Mouse (Mus musculus) fat pad, adult 2 months (tissue): ENCODE results near the gene Clk2.

Experiments used
- DNase-seq: peaks from one replicate; pipeline ENCODE4 v3.0.0-alpha.2; 2011; ENCODE audit warnings: low read depth, low spot score; ENCODE audit errors: extremely low read depth

Clk2 gene

DNA sequence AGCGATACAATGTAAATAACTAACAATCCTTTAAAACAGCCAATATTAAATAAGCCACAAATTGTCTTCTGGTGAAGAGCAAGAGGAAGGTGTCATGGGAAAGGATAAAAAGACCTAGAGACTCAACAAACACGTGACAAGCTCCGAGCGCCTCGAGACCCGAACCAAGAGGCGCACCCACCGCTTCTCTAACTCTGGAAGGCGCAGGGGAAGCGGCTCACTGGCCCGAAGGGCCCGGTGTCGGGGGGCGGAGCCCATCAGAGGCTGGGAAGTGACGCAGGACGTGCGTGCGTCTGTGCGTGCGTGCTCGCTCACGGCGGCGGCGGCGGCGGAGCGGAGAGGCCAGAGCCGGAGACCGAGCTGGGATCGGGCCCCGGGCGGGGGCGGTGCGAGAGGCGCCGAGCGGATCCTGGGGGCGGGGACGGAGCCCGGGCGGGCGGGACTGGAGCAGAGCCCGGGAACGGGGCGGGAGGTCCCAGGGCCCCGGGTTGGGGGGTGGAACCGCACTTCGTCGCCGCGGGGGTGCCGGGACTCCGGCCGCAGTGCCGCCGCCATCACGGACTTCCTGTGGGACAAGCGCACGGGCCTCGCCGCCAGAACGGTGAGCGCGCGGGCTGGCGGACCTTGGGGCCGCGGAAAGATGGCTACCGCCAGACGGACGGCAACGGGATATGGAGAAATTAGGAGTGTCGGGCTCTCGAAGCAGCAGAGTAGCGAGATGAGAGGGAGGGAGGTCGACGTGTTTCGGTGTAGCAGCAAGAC lies at the start of gene Clk2:
Clk2 (plus strand) TSS at position 290 of the 762 bp plus-strand sequence.
- no peak for DNase-seq

DNA sequence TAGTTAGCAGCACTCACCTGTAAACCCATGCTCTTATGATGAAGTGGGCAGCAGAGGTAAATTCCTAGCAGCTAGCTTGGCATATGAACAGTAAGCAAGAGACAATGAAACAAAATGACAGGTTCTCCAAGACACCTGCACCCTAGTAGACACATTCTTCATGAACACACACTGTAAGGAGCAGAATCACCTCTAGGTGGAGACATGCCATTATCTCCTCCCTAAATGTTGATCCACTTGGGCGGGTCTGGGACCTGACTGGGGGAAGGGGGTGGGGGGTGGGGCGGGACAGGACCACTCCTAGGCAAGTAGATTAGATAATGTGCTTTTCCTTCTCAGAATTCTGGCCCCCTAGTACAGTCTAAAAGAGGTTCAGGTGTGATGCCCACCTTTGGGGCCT lies 49.1 kb upstream of the Clk2 start:
- DNase-seq, result no peak

DNA sequence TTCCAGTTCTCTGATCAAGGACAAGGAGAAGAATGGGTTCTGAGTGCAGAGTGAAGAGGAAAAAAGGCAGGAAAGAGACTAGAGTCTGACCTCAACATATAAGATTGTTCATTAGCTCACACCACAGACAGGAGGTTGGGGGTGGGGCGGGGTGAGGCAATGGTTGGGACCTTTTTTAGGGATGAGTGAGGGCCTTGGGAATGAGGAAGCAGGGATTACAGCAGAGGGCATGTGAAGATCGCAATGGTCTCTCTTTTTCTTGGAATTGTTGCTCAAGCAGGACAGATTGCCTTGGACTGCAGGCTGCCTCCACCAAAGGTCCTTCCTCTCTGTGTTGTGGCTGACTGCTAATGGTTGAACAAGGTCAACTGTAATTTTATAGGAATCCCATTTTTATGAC lies 41.3 kb upstream of the Clk2 start:
- no peak for DNase-seq

DNA sequence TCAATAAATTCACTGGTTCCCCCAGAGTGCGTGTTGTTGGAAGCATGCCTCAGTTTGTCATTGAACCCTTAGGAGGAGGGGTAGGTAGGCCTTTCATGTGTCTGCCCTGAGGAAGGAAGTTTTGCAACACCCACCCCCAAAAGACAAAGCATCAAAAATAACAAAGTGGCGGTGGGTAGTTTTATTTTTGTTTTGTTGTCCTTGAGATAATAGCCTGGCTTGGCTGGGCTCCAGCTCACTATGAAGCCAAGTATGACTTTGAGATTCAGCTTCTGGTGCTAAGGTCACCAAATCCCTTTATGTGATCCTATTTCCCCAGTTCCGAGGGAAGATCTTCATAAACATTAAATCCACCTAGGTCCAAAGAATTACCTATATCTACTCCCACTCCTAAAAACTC lies 40.4 kb upstream of the Clk2 start:
- DNase-seq, result no peak

DNA sequence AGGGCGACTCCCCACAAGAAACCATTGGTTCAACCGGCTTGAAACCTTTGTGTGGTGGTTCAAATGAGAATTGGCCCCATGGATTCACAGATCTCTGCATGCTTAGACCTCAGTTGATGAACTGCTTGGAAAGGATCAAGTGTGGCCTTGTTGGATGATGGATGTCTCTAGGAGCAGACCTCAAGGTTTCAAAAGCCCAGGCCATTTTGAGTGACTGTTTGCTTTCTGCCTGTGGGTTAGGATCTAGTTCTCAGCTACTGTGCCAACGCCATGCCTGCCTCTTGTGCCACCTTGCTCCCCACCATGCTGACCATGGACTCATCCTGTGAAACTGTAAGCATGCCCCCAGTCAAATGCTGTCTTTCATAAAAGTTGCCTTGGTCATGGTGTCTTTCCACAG lies 38.6 kb upstream of the Clk2 start:
- DNase-seq, result no peak

DNA sequence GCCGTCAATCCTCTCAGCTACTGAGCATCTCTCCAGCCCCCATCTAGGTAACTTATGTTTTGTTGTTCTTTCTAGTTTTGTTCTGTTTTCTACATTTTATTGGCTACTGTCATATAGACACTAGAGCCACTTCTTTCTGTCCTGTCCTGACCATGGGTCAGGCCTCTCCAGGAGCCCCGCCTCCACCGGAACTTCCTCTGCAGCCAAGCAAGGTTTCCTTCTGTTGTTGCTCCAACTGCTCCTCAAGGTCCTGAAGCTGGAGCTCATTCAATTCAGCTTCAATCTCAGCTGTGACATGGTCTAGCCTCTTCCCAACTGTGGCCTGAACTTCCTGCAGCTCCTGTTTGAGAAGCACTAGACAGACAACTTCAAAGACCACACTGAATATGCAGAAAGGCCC lies 34.7 kb upstream of the Clk2 start:
- no peak for DNase-seq

DNA sequence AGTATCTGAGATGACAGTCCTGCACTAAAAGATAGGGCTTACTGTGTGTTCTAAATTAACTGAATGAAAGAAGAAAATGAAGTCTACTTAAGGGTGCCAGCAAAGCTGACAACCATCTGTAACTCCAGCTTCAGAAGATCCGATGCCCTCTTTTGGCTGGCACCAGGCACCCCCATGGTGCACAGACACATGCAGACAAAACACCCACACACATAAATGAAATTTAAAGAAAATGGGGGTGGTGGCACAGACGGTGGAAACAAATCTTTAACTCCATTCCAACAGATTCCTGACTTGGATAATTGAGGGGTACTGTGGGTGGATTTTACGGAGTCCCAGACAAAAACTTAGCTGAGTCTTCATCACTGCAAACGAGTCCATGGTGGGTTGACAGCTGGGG lies 32.8 kb upstream of the Clk2 start:
- no peak for DNase-seq

DNA sequence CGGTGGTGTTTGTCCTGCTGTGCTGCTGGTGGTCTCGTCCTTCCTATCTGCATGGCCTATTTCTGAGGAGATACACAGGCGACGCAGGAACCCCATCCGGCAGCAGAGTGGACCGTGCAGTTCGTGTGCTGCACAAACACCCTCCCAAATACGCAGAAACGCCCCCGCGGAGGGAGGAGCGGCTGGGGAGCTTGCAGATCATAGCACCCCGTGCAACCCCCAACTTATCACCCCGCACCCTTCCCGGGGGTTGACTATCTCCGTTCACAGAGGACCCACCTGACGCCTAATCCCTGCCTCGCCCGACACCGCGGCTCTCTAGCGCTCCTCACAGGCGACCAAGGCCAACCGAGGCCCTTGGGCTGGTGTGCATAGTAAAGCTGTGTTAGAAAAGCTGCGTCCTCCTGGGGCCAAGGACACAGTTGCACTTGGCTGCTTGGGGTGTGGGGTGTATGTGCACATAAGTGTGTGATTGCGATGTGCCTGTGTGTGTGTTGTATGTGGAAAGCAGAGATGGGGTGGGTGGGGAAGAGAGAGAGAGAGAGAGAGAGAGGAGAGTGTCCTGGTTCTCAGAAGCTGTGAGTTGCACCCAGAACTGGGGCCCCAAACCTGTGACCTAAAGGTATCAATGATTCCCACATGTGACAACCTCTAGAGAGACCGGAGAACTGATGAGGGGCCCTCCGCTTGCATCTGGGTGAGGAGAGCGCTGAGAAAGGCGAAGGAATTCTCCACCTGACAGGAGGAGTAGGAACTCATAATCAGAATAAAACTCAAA lies 32.1 kb upstream of the Clk2 start:
- no peak for DNase-seq

DNA sequence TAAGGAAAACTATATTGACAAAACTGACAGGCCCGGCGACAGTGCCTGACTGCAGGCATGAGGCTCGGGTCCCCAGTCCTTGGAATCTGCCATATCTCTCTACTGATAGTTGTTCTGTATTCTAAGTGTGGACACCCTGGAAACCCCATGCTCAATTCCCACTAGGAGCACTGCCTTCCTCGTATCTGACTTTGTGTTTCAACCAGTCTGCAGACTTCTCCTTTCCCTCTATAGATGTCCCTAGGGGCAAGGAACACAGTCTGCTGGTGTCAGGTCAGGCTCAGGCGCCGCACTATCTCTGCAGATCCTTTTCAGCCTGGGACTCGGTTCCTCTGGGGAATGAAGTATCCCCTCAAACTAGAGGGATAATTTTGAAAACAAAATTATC lies 31.5 kb upstream of the Clk2 start:
- DNase-seq, result no peak

DNA sequence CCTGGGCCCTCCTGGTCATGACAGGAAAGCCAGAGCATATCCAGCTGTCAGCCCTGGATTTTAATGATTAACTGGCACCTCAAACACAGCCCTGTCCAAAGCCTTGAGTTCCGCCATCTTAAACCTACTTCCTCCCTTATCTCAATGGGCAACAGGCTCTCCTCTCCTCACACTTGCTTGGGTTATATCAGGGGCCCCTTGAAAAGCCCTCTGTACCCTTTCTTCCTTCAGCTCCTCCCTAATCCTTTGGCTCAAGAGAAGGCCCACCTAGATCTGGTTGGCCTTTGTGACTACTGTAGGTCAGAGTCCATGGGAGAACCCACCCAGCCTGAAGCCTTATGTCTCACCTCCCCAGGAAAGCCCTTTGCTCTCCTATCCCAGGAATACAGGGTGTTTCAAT lies 30.8 kb upstream of the Clk2 start:
- no peak for DNase-seq

DNA sequence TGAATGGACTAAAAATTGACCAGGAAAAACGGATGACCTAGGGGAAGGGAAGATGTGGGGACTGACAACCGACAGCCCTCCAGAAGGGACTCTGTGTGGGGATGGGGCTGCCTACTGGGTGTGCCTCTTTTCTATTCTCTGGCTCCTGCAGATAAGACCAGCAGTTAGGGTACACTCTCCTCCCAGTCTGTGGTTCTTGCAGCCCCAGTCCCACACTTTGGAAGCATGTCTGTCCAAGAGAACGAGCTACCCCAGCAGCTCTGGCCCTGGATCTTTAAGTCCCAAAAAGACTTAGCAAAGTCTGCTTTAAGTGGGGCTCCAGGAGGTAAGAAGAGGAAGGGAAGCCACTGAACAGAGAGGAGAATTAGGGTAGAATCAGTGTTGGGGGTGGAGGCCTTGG lies 28.6 kb upstream of the Clk2 start, which contains the start of gene Pklr:
Pklr (plus strand) TSS at position 185 of the 400 bp plus-strand sequence.
- DNase-seq, result no peak

DNA sequence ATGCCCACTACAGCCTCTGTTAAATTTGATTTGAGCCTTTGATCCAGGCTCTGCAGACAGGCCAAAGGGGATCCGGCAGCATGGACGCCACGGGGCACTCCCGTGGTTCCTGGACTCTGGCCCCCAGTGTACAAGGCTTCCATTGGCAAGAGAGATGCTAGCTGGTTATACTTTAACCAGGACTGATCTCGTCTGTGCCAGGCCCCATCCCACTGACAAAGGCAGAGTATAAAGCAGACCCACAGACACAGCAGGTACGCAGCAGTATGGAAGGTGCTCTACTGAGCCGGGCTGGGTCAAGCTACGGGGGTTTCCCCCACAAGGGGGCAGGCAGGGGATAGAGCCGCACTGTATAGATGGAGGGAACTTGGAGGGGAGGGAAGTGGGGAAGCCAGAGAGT lies 28.2 kb upstream of the Clk2 start:
- DNase-seq, result no peak

DNA sequence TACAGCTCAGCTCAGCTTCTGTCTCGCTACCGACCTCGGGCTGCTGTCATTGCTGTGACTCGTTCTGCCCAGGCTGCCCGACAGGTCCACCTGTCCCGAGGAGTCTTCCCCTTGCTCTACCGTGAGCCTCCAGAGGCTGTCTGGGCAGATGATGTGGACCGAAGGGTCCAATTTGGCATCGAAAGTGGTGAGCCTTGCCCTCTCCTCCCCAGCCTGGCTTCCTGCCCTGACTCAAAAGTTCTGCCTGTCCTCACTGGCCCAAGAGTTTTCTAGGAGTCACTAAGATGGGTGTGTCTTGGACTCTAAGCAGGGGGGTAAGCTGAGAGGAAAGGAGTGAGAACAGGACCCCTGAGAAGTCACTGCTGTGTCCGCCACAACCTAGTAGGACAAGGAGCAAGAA lies 19.8 kb upstream of the Clk2 start:
- no peak for DNase-seq

DNA sequence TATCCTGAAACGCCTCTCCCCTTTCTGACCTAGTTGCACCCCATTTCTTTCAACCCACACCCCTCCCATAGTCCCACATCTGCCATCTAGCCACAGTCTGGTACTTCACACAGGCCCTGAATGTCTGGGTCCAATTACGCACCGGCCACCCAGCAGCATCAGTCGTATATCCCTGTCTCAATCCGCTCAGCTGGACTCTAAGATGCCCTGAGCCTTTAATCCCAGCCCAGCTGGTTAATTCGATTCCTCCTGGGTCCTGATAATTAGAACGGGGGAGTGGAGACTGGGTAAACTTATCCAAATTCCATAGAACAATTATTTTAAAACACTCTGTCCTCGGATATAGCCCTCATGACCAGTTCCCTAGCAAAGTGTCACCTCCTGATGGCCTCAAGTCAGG lies 19.0 kb upstream of the Clk2 start:
- DNase-seq, result no peak

DNA sequence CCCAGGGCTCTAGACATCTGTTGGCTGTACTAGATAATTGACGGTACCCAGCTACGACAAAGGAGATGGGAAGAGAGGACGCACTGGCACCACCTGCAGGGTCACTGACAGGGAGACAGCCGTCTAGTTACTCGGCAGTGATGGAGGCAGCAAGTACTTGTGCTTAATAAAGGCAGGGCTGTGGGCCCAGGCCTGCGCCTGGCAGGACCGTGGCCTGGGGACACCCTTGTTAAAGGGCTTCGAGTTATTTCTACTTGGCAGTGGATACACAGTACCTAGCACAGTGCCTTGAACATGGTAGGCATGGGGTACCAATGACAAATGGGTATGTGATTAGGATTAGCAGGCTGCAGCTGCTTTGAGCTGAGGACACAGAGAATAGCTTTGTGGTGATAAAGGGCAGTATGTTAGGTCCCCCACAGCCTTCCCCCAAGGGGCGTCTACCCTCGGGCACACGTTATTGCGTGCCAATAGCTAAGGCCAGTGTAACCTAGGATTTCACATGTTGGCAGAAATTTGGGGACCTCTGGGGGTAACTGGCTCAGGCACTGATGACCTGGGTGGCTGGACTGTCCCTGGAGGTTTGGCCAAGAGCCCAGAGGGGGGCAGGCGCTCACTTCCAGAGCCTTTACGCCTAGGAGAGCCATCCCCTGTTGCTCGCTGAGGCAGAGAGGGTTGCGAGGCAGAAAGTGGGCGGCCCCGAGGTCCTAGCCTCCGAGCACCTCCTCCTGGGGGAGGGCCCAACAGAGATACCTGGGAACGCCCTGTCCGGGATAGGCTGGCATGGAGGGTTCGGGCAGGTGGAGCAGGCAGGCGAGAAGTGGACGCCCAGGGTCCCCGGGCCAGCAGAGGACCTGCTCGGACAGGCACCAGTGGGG lies 17.3 kb upstream of the Clk2 start:
- no peak for DNase-seq

DNA sequence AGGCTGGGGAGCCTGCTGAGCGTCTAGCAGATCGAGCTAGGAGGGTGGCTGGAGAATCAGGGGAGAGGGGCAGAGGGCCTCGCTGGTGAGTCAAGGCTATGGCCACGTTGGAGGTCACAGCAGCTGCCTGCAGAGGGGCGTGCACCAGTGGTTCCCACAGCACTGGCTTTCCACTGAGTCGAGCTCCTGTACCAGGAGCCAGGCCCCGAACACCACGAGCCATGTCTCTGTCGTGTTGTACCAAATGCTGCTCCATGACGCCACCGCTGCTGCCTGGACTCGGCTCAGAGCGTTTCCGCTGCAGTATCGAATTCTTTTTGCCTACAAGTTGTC lies 16.6 kb upstream of the Clk2 start:
- DNase-seq, result no peak

DNA sequence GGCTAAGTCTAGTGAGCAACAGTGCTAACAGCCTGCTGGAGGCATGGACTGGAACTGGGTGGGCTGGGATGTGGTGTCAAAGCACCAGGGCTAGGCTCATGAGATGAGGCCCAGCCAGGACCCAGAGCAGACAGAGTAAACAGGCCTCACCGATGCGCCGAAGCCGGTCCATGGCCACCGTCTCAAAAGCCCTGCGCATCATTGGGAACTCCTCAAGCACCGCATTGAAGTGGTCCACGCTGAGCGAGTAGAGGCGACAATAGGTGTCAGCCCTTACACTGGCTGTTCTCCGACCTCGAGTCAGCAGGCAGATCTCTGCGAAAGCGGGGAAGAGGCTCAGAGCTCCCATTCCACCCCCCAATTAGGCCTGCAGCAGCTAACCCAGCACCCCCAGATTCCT lies 16.0 kb upstream of the Clk2 start:
- DNase-seq, result no peak

DNA sequence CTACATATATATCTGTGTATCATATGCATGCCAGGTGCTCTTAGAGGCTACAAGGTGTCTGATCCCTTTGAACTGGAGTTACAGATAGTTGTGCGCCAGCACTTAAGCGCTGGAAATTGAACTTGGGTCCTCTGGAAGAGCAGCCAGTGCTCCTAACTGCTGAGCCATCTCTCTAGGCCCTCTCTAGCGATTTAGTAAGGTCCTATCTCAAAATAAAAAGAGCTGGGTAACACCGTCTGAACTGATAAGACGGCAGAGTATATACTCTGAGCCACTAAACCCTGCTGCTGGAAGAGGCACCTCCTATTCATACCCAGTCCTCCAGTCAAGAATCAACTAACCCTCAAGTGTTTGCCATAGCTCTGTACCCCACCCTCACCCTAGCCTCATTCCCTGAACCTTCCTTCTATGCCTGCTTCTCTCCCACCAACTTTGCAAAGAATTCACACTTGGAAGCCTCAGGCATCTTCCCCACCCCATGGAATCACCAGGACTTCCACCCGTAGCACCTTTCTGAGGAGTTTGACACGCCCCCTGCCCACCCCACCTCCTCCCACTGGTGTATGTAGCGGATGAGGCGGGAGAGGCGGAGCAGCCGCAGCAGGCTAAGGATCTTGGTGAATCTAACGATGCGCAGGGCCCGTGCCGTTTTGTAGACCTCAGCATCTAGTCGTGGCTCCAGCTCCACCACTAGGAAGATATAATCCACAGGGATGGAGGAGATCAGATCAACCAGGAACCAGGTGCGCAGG lies 12.3 kb upstream of the Clk2 start:
- no peak for DNase-seq

DNA sequence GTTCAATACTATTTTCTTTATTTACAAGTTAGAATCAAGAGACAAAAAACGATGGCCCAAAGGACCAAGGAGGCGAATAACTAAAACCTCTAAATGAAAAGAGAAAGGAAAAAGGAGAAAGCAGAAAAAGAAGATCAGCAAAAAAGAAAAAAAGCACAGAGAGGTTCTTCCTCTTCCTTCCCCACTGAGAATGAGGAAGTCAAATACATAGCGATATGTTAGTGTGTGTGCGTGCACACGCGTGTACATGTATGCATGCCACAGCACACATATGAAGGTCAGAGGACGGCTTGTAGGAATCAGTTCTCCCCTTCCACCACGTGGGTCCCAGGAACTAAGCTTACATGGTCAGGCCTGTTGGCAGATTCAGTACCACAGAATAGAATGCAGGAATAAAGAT lies 7.6 kb upstream of the Clk2 start:
- no peak for DNase-seq

DNA sequence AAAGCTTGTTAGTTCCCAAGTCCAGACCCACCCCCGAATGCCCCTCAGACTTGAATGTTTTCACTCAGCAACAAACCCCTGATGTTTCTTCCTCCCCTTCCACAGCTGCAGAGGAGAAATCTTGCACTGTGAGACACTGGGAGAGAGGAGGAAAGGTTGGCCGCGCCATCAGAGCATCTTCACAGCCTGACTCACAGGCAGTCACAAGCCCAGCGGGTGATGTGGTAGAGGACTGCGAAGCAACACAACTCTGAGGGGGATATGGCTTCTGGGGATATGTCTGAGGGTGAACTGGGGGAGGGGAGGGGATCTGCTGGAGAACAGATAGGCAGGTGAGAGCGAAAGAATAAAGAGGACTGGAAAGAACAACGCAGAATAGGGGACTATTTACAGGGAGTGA lies 5.9 kb upstream of the Clk2 start:
- no peak for DNase-seq

DNA sequence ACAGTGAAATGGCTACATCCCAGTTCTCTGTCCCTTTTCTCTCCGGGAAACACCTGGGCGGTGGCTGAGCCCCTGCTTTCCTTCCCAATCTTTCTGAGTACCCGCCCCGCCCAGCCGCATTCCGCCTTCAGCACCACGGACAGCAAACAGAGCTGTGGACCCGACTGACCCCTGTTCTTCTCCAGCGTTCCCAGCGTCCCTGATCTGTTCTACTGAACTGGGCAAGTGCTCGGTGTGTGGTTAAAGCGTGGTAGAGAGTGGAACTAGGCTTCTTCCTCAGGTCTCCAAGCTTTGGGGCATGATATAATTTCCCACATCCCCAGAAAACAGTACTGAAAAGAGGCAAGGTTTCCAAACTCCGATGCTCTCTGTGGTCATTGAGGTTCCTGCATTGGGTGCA lies 5.4 kb upstream of the Clk2 start:
- DNase-seq, result no peak
